Mouse (Mus musculus) layer of hippocampus, adult 2 months (tissue): Measurements from ENCODE around the gene Pigb. TPM values are rescaled to one million over a fixed set of nuclear protein-coding genes. Genes with fewer than 3 reads are reported as not detected.

Experiments used
- DNase-seq, 2 experiments: peaks; one replicate each; pipeline ENCODE4 v3.0.0; 2022; ENCODE audit warnings: low spot score in 2 of 2
- H3K27ac ChIP-seq: fragments of 200-600 bp; 2 replicates; pipeline ENCODE4 v1.8.1; 2022
- H3K4me3 ChIP-seq: fragments of 200-600 bp; 2 replicates; pipeline ENCODE4 v1.8.1; 2022; ENCODE audit warnings: mild to moderate bottlenecking
- CTCF ChIP-seq: fragments of 200-600 bp; conservative IDR thresholded peaks from 2 replicates; pipeline ENCODE4 v1.8.1; 2022; ENCODE audit warnings: antibody characterized with exemption, mild to moderate bottlenecking, moderate library complexity
- microRNA-seq, 2 experiments: library from miRNA; unstranded; fragments of <30 nt; microRNA quantifications; one replicate each; pipeline ENCODE4 v1.2.0; 2021
- total RNA-seq, 2 experiments: library from RNA; stranded (reverse); gene quantifications; 2 replicates each; pipeline ENCODE4 v1.2.3; 2021

Gene Pigb
- total RNA-seq, 2 experiments from 2014 or later, result 16.8 to 17.7 TPM

- no peak for DNase-seq
- Histone ChIP-seq H3K27ac (no peak overlapping the region; the same call in 1 of the 2 replicates), H3K4me3 (no peak overlapping the region)
- TF ChIP-seq CTCF, result peak; percentile 50
Observed at GRCm38 (mm10) chr9:72972984-72973383, 67.2 kb downstream of the Pigb start.

DNA sequence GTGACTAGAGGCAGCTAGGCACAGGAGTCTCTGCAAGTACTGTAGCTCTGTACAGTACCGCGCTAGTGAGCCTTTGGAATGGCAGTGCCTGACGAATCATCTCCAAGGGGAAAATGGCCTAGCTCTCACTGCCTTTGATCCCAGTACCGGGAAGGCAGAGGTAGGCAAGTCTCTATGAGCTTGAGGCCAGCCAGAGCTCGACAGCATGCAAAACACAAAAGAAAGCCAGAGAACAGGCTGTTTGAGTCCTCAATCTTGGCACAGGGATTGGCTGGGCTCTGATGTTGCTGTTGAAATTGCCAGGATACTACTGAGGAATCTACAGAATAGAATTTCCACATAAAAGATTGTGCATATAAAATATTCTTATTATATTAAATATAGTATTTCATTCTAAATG lies 67.7 kb downstream of the Pigb start:
- H3K4me3 ChIP-seq, result no peak overlapping the region
- TF ChIP-seq CTCF, result no peak
- DNase-seq, result no peak
- peak overlapping the region; percentile 59 for H3K27ac ChIP-seq

- Histone ChIP-seq H3K4me3 (no peak overlapping the region), H3K27ac (peak overlapping the region; percentile 89)
- TF ChIP-seq CTCF, result no peak; the same call in none of the 2 replicates
- no peak for DNase-seq
Observed at GRCm38 (mm10) chr9:72969874-72970273, 70.3 kb downstream of the Pigb start.

GRCm38 (mm10) chr9:72968349-72969061 lies 71.7 kb downstream of the Pigb start:
- peak; percentile 80 to 91 for DNase-seq
- no peak overlapping the region for H3K4me3 ChIP-seq
- peak; percentile 81 for TF ChIP-seq CTCF
- H3K27ac ChIP-seq, result peak overlapping the region; percentile 89

- no peak for TF ChIP-seq CTCF
- no peak for DNase-seq
- Histone ChIP-seq H3K4me3 (no peak overlapping the region), H3K27ac (no peak overlapping the region)
Observed at GRCm38 (mm10) chr9:72961959-72962358, 78.2 kb downstream of the Pigb start.

DNA sequence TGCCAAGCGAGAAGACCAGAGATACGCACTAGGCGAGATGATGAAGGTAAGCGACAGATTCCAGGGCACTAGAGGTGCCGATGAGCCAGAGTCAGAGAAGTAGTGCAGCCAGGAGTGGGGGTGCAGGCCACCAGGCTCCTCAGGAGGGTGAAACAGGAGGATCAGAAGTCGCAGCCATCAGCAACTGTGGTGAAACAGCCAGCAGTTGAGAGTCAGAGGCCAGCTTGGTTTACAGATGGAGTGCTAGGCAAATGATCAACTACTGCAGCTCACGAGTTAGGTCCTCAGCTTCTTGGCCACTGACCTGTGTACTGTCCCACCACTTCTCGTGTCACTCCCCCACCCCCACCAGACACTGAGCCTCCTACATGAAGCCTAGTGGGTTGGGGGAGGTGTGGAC lies 78.8 kb downstream of the Pigb start:
- no peak overlapping the region for H3K27ac ChIP-seq
- no peak for TF ChIP-seq CTCF
- H3K4me3 ChIP-seq, result no peak overlapping the region
- no peak for DNase-seq

DNA sequence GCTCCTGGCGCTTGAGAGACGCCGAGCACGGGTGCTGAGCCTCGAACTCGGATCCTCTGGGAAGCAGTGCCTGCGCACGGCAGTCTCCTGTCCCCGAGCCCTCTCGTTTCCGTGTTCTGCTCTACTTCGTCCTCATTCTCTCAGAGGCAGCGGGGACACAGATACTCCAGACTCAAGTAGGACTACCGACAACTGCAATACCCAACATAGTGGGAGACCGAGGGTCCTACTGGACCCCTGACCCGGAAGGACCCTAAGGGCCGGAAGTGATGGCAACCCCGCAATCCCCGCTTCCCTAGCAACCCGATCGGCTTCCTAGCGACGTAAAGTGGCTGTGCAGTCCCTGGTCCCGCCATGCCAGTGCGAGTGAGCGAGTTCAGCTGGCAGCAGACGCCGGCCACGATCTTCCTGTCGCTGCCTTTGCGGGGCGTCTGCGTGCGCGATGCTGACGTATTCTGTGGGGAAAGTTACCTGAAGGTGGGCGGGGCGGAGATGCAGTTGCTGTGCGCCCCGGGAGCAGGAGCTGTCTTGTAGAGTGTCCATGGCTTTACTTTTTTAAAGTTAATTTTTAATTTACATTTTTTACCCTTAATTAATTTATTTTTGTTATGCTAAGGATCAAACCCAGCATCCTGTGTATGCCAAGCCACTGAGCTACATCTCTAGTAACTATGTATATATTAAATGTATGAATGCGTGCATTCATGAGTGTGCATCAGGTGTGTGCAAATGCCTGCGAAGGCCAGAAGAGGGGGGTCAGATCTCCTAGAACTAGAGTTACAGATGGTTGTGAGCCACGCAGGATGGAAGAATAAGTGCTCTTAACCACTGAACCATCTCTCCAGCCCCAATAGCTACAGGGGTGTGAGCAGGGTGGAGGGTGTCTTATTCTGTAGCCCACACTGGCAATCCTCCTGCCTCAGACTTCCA lies 81.4 kb downstream of the Pigb start, which contains the start of the genes Dyx1c1 and Gm44503:
Gene Dyx1c1 (plus strand): TSS at position 265 of the 930 bp plus-strand sequence.
Gene Gm44503 (plus strand): TSS at position 332 of the 930 bp plus-strand sequence.
- peak; percentile 67 to 74 for DNase-seq
- Histone ChIP-seq H3K4me3 (peak within 1 kb of the TSS; percentile 64), H3K27ac (peak within 1 kb of the TSS; percentile 72)
- TF ChIP-seq CTCF, result peak; percentile 58

Small RNA genes lying within 50 kb of the gene (microRNA-seq; reads per million reads assigned to microRNA genes)
- 0 reads per million in 2 experiments for gene Gm27353

Other genes starting within 250 kb of the Pigb start
- 1 to 10 TPM; 3.2 to 3.3 TPM for gene Prtg, start 233.5 kb downstream of the Pigb start, total RNA-seq
- 10 to 100 TPM; 30.9 to 32.9 TPM for gene Pygo1, start 114.7 kb downstream of the Pigb start, total RNA-seq
- 1 to 10 TPM; 2.5 to 3.8 TPM for gene Dyx1c1, start 81.6 kb downstream of the Pigb start, total RNA-seq
- gene Gm44503, start 81.5 kb downstream of the Pigb start, total RNA-seq, result not detected
- 10 to 100 TPM in 1 of 2 experiments, 1 to 10 TPM in 1; 9.3 to 11.0 TPM for gene Ccpg1os, start 55.0 kb downstream of the Pigb start, total RNA-seq
- gene Ccpg1, start 54.9 kb downstream of the Pigb start, total RNA-seq, result 100 to 1,000 TPM; 149 to 152 TPM
- 10 to 100 TPM; 14.5 to 17.3 TPM for gene Rab27a, start 4.5 kb upstream of the Pigb start, total RNA-seq
- 1 to 10 TPM; 3.8 to 5.4 TPM for gene Khdc3, start 61.5 kb upstream of the Pigb start, total RNA-seq
- under 1 TPM in 1 of 2 experiments, not detected in 1; 0.91 TPM for gene Gm20509, start 62.1 kb upstream of the Pigb start, total RNA-seq
- 10 to 100 TPM; 63.2 to 66.6 TPM for gene Rsl24d1, start 73.0 kb upstream of the Pigb start, total RNA-seq